Mouse (Mus musculus) neural tube, embryonic 10.5 days (tissue): ENCODE results near the gene Praf2.
"Not testable (repeated sequence)": the region's sequence is repeated elsewhere in the genome, so short reads cannot be mapped to it uniquely, and the experiment has no call there.

Source experiments
- DNase-seq: peaks from one replicate; pipeline ENCODE4 v3.0.0-alpha.2; 2017; ENCODE audit warnings: low spot score; ENCODE audit errors: extremely low spot score

Praf2 gene

GRCm38 (mm10) chrX:7728215-7728921, at the start of gene Praf2:
TSS of gene Praf2 (plus strand) at chrX:7728439.
- DNase-seq = peak; percentile 65

- DNase-seq = no peak
These were observed 49.3 kb upstream of the Praf2 start for GRCm38 (mm10) chrX:7678986-7679385.

- peak; percentile 81 for DNase-seq
These were observed 48.7 kb upstream of the Praf2 start for GRCm38 (mm10) chrX:7679405-7680056.

GRCm38 (mm10) chrX:7680057-7680412, 48.2 kb upstream of the Praf2 start:
- DNase-seq = no peak

- no peak for DNase-seq
These were observed 47.4 kb upstream of the Praf2 start, which contains the start of gene Magix for GRCm38 (mm10) chrX:7680864-7681263. TSS of gene Magix (minus strand) at chrX:7681251.

- no peak for DNase-seq
These were observed 39.9 kb upstream of the Praf2 start for GRCm38 (mm10) chrX:7688321-7688720.

- DNase-seq = no peak
These were observed 37.8 kb upstream of the Praf2 start for GRCm38 (mm10) chrX:7690486-7690885.

GRCm38 (mm10) chrX:7692862-7693261, 35.4 kb upstream of the Praf2 start:
- no peak for DNase-seq

- no peak for DNase-seq
These were observed 31.7 kb upstream of the Praf2 start for GRCm38 (mm10) chrX:7696520-7696919.

- peak; percentile 72 for DNase-seq
These were observed 31.3 kb upstream of the Praf2 start, which contains the start of gene Gpkow for GRCm38 (mm10) chrX:7696954-7697381. TSS of gene Gpkow (plus strand) at chrX:7697131.

- DNase-seq = not testable (repeated sequence)
These were observed 14.5 kb upstream of the Praf2 start for GRCm38 (mm10) chrX:7713764-7714134.

- DNase-seq = peak; percentile 73
These were observed 13.9 kb upstream of the Praf2 start, which contains the start of gene Wdr45 for GRCm38 (mm10) chrX:7714135-7714899. TSS of gene Wdr45 (plus strand) at chrX:7714333.

GRCm38 (mm10) chrX:7716058-7716457, 12.2 kb upstream of the Praf2 start:
- not testable (repeated sequence) for DNase-seq

- peak; percentile 68 for DNase-seq
These were observed 6.5 kb upstream of the Praf2 start, which contains the start of gene Gm45208 for GRCm38 (mm10) chrX:7721514-7722281. TSS of gene Gm45208 (plus strand) at chrX:7722245.

GRCm38 (mm10) chrX:7722282-7722611, 6.0 kb upstream of the Praf2 start:
- DNase-seq = no peak

- DNase-seq = no peak
These were observed 5.5 kb upstream of the Praf2 start for GRCm38 (mm10) chrX:7722691-7723090.

GRCm38 (mm10) chrX:7724135-7724534, 4.1 kb upstream of the Praf2 start:
- no peak for DNase-seq

- no peak for DNase-seq
These were observed 2.4 kb upstream of the Praf2 start for GRCm38 (mm10) chrX:7725841-7726240.

GRCm38 (mm10) chrX:7727176-7727575, 1.1 kb upstream of the Praf2 start:
- no peak for DNase-seq

- DNase-seq = no peak
These were observed 655 bp downstream of the Praf2 start for GRCm38 (mm10) chrX:7728922-7729265.

GRCm38 (mm10) chrX:7733571-7734156, 5.4 kb downstream of the Praf2 start:
- peak; percentile 57 for DNase-seq
